Comparison of ENCODE assay signal across 15 mouse cellular contexts in genomic region chr8:43178263-43178662, GRCm38 (mm10). TPM values are rescaled to one million over a fixed set of nuclear protein-coding genes. Genes with fewer than 3 reads are reported as not detected.
DNase-seq lines count a peak whose midpoint lies in the region; ATAC-seq and TF ChIP-seq lines count a peak whose summit lies in the region.
"Had no signal": no experiment of that assay in that cellular context is flagged by ENCODE, and none has a peak within 500 bp of the region (broad histone marks: within the 10 kb centered on the region; RNA-seq: fewer than 3 reads in every experiment).

No protein-coding gene starts in this region.

- TF ChIP-seq POLR2A in testis, adult 2 months (IDR thresholded peaks at IDR 0.05; ENCODE audit: control insufficient read depth, low read depth, low read length): no peak

- H3K9me3 ChIP-seq in kidney, embryonic 14.5 days (ENCODE audit: control insufficient read depth, low read length): no peaks in the 10 kb centered on the region
- H3K9me3 ChIP-seq: liver, embryonic 15.5 days had no signal

- DNase-seq in cerebellum, postnatal 10 days: peak; percentile 23 to 26
- DNase-seq in cerebellum, postnatal 36 days: no peak
- peak; percentile 20 for DNase-seq in kidney, postnatal 10 days
- DNase-seq in testis, postnatal 14 days (ENCODE audit: low spot score): no peak
- DNase-seq in testis, postnatal 10 days (ENCODE audit: low spot score): peak; percentile 45
- DNase-seq in cerebellum, adult 11 months: no peak
- DNase-seq: B cell, adult 2 months; layer of hippocampus, postnatal 36 days had no signal

- WGBS in kidney, embryonic 14.5 days: 51% methylated on average over 3 of the region's 3 CpGs

- H3K27ac ChIP-seq in kidney, embryonic 14.5 days (ENCODE audit: low read depth, low read length): no peak overlapping the region
- H3K27ac ChIP-seq in testis, adult 2 months (ENCODE audit: control insufficient read depth, insufficient read depth, low read depth, low read length): no peak overlapping the region
- H3K27ac ChIP-seq: liver, embryonic 15.5 days had no signal

- no peak for ATAC-seq in kidney, embryonic 14.5 days (ENCODE audit: low FRiP score, low TSS enrichment)
- ATAC-seq: hindbrain, embryonic 16.5 days had no signal

- no peaks in the 10 kb centered on the region for H3K4me1 ChIP-seq in kidney, embryonic 14.5 days (ENCODE audit: control insufficient read depth, insufficient read depth, low read length)
- no peaks in the 10 kb centered on the region for H3K4me1 ChIP-seq in testis, adult 2 months (ENCODE audit: control insufficient read depth, insufficient read depth, low read length)
- H3K4me1 ChIP-seq: liver, embryonic 15.5 days had no signal

- H3K4me3 ChIP-seq in kidney, embryonic 14.5 days (ENCODE audit: low read length): no peak overlapping the region
- H3K4me3 ChIP-seq in testis, adult 2 months (ENCODE audit: control insufficient read depth, low read depth, low read length): no peak overlapping the region
- H3K4me3 ChIP-seq: heart, embryonic 12.5 days; liver, embryonic 15.5 days had no signal

- H3K9ac ChIP-seq in kidney, embryonic 14.5 days (ENCODE audit: low read depth, low read length): no peak overlapping the region
- H3K9ac ChIP-seq: heart, embryonic 12.5 days; liver, embryonic 15.5 days had no signal

- TF ChIP-seq CTCF in testis, adult 2 months (IDR thresholded peaks at IDR 0.05; ENCODE audit: control insufficient read depth, insufficient read depth, insufficient replicate concordance, low read depth, low read length): 0 out of 2 replicates have a peak, but pooled peaks have one; percentile 12

- no peaks in the 10 kb centered on the region for H3K36me3 ChIP-seq in kidney, embryonic 14.5 days (ENCODE audit: control insufficient read depth, insufficient read depth, low read length)
- no peaks in the 10 kb centered on the region for H3K36me3 ChIP-seq in testis, adult 2 months (ENCODE audit: control insufficient read depth, insufficient read depth, low read length)
- H3K36me3 ChIP-seq: heart, embryonic 12.5 days; liver, embryonic 15.5 days had no signal

- no peaks in the 10 kb centered on the region for H3K27me3 ChIP-seq in kidney, embryonic 14.5 days (ENCODE audit: control insufficient read depth, insufficient read depth, low read length)
- H3K27me3 ChIP-seq in testis, adult 2 months (ENCODE audit: control insufficient read depth, insufficient read depth, low read length): no peaks in the 10 kb centered on the region
- H3K27me3 ChIP-seq: heart, embryonic 12.5 days; liver, embryonic 15.5 days had no signal

- no peak overlapping the region for H3K4me2 ChIP-seq in kidney, embryonic 14.5 days (replicated peaks; ENCODE audit: low read depth, low read length)
- H3K4me2 ChIP-seq: heart, embryonic 12.5 days; liver, embryonic 15.5 days had no signal

RNA-seq across cellular contexts. Expression of gene Triml2, which starts 2.1 kb away (rescaled TPM):
- not detected in 2 replicates for polyA plus RNA-seq in kidney, embryonic 14.5 days (2014; fragmentation: Nextera tagmentation; extraction: Ambion mirVana)
- 0.22 and 0.29 TPM in 2 replicates for polyA plus RNA-seq in testis, adult 2 months (2012; rRNA removed)
- polyA plus RNA-seq: embryonic facial prominence, embryonic 14.5 days; hindbrain, embryonic 16.5 days; liver, embryonic 15.5 days had no signal

RNA-seq across cellular contexts. Expression of gene Triml1, which starts 37.0 kb away (rescaled TPM):
- not detected in 2 replicates for polyA plus RNA-seq in kidney, embryonic 14.5 days (2014; fragmentation: Nextera tagmentation; extraction: Ambion mirVana)
- 28.7 and 36.2 TPM in 2 replicates for polyA plus RNA-seq in testis, adult 2 months (2012; rRNA removed)
- polyA plus RNA-seq: embryonic facial prominence, embryonic 14.5 days; frontal cortex, adult 2 months; heart, embryonic 12.5 days; hindbrain, embryonic 16.5 days; liver, embryonic 15.5 days had no signal

Comparison
In these comparisons a context has a peak if more than half of its experiments do, and no peak if none do; other contexts are left out.
1. DNase-seq: peak in cerebellum, postnatal 10 days (2 of 2), kidney, postnatal 10 days (single experiment) and testis, postnatal 10 days (single experiment); none in cerebellum, postnatal 36 days (0 of 2), testis, postnatal 14 days (single experiment) and cerebellum, adult 11 months (single experiment).
2. RNA of gene Triml1, which starts 37.0 kb away (polyA plus RNA-seq): 28.7 to 36.2 TPM in testis, adult 2 months; not detected in kidney, embryonic 14.5 days; every median in the first group is over 10 times any median in the second.